Mouse (Mus musculus): ENCODE results near the gene Tmem229a. TPM values are rescaled to one million over a fixed set of nuclear protein-coding genes. Genes with fewer than 3 reads are reported as not detected.

The Tmem229a gene
- total RNA-seq (2014; fragmentation: Nextera tagmentation) (not detected in 2 replicates), total RNA-seq (2017) (not detected in 2 replicates)

GRCm38 (mm10) chr6:24955946-24956585, at the start of gene Tmem229a:
Gene Tmem229a (minus strand): TSS chr6:24956297.
- ATAC-seq (replicated peaks; ENCODE audit: low FRiP score, low TSS enrichment, poor library complexity, severe bottlenecking): no peak

- ATAC-seq (replicated peaks; ENCODE audit: low FRiP score, low TSS enrichment, poor library complexity, severe bottlenecking): no peak
Observed at GRCm38 (mm10) chr6:24993754-24994153, 37.7 kb upstream of the Tmem229a start.

DNA sequence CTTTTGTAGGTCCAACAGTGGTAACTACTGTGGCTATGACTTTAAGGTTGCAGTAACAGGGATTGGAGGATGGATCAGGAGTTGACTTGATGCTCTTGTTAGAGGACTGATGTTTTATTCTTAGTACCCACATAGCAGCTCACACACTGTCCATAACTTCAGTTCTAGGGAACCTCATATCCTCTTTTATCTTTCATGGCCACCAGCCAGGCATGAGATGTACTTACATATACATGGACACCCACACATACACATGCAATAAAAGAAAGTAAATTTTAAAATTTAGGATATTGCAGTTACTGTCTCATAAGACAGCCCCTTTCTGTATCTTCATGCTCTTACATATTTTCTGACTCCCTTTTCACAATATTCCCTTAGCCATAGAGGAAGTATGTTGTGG, 33.7 kb upstream of the Tmem229a start:
- ATAC-seq (replicated peaks; ENCODE audit: low FRiP score, low TSS enrichment, poor library complexity, severe bottlenecking): no peak

GRCm38 (mm10) chr6:24976176-24976575, 20.1 kb upstream of the Tmem229a start:
- ATAC-seq (replicated peaks; ENCODE audit: low FRiP score, low TSS enrichment, poor library complexity, severe bottlenecking): no peak

- no peak for ATAC-seq (replicated peaks; ENCODE audit: low FRiP score, low TSS enrichment, poor library complexity, severe bottlenecking)
Observed at GRCm38 (mm10) chr6:24968471-24969223, 12.6 kb upstream of the Tmem229a start.

- ATAC-seq (replicated peaks; ENCODE audit: low FRiP score, low TSS enrichment, poor library complexity, severe bottlenecking): no peak
Observed at GRCm38 (mm10) chr6:24967726-24968125, 11.6 kb upstream of the Tmem229a start.

DNA sequence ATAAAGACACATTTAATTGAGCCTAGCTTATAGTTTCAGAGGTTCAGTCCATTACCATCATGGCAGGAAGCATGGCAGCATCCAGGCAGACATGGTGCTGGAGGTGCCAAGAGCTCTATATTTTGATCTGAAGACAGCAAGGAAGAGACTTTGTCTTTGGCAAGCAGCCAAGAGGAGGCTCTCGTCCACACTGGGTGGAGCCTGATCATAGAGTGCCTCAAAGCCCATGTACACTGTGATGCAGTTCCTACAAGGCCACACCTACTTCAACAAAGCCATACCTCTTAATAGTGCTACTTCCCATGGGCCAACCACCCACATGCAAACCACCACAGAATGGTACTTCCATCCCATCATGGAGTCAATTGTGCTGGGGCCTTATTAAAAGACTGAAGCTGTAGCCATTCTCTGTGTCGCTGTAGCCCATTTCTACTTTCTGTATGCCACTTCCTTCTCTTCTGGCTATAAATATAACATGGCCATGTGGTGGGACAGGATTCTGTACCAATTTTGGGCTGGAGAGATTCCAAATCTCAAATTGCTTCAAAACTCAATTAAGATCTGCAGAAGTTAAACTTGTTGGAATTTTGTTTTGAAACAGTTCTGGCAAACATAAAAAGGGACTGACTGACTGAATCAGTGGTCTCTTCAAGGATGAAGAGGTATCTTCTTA, 10.0 kb upstream of the Tmem229a start:
- no peak for ATAC-seq (replicated peaks; ENCODE audit: low FRiP score, low TSS enrichment, poor library complexity, severe bottlenecking)

GRCm38 (mm10) chr6:24963754-24964153, 7.7 kb upstream of the Tmem229a start:
- no peak for ATAC-seq (replicated peaks; ENCODE audit: low FRiP score, low TSS enrichment, poor library complexity, severe bottlenecking)

DNA sequence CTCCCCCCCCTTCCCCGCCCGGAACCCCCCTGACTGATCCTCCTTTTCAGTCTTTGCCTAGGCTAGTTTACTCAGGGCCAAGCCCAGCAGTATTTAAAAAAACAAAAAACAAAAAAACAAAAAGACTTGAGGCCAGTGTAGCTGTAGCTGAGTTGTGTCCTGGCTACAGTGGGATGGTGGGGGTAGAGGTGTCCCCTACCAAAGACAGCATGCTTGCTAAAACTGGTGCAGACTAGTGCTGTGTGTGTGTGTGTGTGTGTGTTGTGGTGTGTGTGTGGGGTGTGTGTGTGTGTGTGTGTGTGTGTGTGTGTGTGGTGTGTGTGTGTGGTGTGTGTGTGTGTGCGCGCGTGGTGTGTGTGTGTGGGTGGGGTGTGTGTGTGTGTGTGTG, 483 bp upstream of the Tmem229a start:
- ATAC-seq (replicated peaks; ENCODE audit: low FRiP score, low TSS enrichment, poor library complexity, severe bottlenecking): no peak

DNA sequence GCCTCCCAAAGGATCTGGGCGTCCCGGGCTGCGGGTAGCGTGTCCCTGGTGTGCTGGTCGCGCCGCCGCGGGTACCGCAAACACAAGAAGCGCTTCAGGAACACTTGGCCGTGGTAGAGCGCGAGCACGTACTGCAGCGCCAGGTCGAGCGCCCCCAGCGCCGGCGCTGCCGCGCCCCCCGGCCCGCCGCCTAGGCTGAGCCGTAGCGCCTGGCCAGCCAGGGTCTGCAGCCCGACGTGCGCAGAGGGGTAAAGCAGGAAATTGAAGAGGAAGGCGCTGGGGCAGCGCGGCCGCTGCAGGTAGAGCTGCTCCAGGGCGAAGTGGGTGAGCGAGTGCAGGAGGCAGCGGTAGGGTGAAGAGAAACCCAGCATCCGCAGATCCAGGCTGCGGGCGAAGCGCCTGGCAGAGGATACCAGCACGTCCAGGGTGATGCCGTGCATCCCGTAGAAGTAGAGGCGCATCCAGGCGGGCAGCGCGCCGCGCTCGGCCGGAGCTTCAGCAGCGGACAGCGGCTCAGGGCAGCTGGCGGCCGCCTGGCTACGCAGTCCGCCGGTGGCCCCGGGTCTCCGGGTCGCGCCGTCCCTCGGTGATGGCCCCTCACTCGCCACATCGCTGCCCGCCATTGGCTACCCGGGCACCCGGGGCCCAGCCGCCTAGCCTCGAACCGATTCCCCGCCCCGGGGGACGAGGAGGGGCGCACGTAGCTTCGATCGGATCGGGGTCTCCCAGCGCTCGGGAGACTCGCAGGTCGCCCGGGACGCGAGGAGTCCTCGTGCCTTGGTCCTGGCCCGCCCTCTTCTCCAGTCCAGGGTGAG, 759 bp downstream of the Tmem229a start:
- ATAC-seq (replicated peaks; ENCODE audit: low FRiP score, low TSS enrichment, poor library complexity, severe bottlenecking): no peak

- no peak for ATAC-seq (replicated peaks; ENCODE audit: low FRiP score, low TSS enrichment, poor library complexity, severe bottlenecking)
Observed at GRCm38 (mm10) chr6:24954126-24954525, 2.0 kb downstream of the Tmem229a start.

GRCm38 (mm10) chr6:24952341-24952740, 3.8 kb downstream of the Tmem229a start:
- ATAC-seq (replicated peaks; ENCODE audit: low FRiP score, low TSS enrichment, poor library complexity, severe bottlenecking): no peak

- ATAC-seq (replicated peaks; ENCODE audit: low FRiP score, low TSS enrichment, poor library complexity, severe bottlenecking): no peak
Observed at GRCm38 (mm10) chr6:24950669-24951068, 5.4 kb downstream of the Tmem229a start.

- no peak for ATAC-seq (replicated peaks; ENCODE audit: low FRiP score, low TSS enrichment, poor library complexity, severe bottlenecking)
Observed at GRCm38 (mm10) chr6:24925076-24925785, 30.9 kb downstream of the Tmem229a start.

DNA sequence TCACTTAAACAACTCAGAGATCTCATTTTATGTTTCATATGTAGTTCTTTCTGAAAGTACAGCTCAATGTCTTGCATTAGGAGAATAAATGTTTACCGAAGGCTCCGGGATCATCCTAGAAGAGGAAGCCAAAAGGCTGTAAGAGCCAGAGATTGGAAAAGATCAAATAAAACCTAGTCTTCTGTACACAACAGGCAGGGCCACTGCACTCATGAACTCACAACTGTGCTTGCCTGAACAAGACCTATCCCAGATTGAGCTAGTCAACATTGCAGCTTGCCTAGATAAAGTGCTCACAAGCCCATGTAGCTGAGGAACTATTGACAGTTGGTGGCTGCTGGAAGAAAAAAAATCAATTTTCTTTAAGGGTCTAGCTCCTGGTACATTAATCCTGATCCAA, 42.5 kb downstream of the Tmem229a start:
- ATAC-seq (replicated peaks; ENCODE audit: low FRiP score, low TSS enrichment, poor library complexity, severe bottlenecking): no peak

- no peak for ATAC-seq (replicated peaks; ENCODE audit: low FRiP score, low TSS enrichment, poor library complexity, severe bottlenecking)
Observed at GRCm38 (mm10) chr6:24910728-24911105, 45.4 kb downstream of the Tmem229a start.

- no peak for ATAC-seq (replicated peaks; ENCODE audit: low FRiP score, low TSS enrichment, poor library complexity, severe bottlenecking)
Observed at GRCm38 (mm10) chr6:24910016-24910727, 45.9 kb downstream of the Tmem229a start.

DNA sequence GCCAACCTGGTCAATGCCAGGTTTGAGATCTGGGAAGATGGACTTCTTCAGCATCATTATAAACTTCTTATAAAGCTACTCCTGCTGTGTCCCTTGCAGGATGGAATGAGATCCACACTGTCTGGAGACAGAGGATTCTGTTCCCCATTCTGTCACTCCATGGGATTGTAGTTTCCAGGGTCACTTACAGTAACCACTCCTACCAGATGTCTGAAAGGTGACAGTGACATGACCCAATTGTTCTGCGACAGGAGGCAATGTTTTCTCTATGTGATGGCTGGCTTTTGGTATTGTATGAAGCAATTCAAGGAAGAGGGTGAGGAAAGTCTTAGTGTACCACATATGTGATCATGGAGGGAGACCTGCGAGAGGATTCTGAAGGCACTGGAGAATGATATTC, 48.3 kb downstream of the Tmem229a start:
- ATAC-seq (replicated peaks; ENCODE audit: low FRiP score, low TSS enrichment, poor library complexity, severe bottlenecking): no peak

GRCm38 (mm10) chr6:24905101-24905500, 51.0 kb downstream of the Tmem229a start:
- ATAC-seq (replicated peaks; ENCODE audit: low FRiP score, low TSS enrichment, poor library complexity, severe bottlenecking): no peak

Measured in megakaryocyte-erythroid progenitor cell, adult 5-6 weeks (primary cell).